ENCODE assay signal across 10 mouse cellular contexts in genomic region chr3:52906823-52907564, GRCm38 (mm10).
A peak's percentile ranks its signal among the peaks of the same experiment; 100 is the strongest.
DNase-seq lines count a peak whose midpoint lies in the region; ATAC-seq and TF ChIP-seq lines count a peak whose summit lies in the region.
"Had no signal": no experiment of that assay in that cellular context is flagged by ENCODE, and none has a peak within 500 bp of the region (broad histone marks: within the 10 kb centered on the region; RNA-seq: fewer than 3 reads in every experiment).

No protein-coding gene starts in this region.

- no peaks in the 10 kb centered on the region for H3K36me3 ChIP-seq in hindbrain, postnatal 0 days (ENCODE audit: insufficient read depth, low read length)
- H3K36me3 ChIP-seq in hindbrain, embryonic 13.5 days: no peaks in the 10 kb centered on the region

- H3K4me2 ChIP-seq in hindbrain, postnatal 0 days (ENCODE audit: low read depth, low read length): no peak overlapping the region
- H3K4me2 ChIP-seq in hindbrain, embryonic 13.5 days: no peak overlapping the region
- H3K4me2 ChIP-seq: forebrain, embryonic 13.5 days had no signal

- H3K9ac ChIP-seq in hindbrain, postnatal 0 days (replicated peaks; ENCODE audit: low read length): no peak overlapping the region
- no peak overlapping the region for H3K9ac ChIP-seq in hindbrain, embryonic 13.5 days
- H3K9ac ChIP-seq: forebrain, embryonic 13.5 days had no signal

- peak; percentile 27 to 30 for DNase-seq in cerebellum, adult 18-20 months
- no peak for DNase-seq in cerebellum, adult 9-11 months
- DNase-seq in hindbrain, postnatal 0 days (ENCODE audit: low spot score): no peak
- peak; percentile 49 to 58 for DNase-seq in B cell, adult 2 months
- no peak for DNase-seq in adrenal gland, adult 2 months
- no peak for DNase-seq in adrenal gland, postnatal 10 days
- DNase-seq: kidney, postnatal 10 days had no signal

- no peak overlapping the region for H3K4me3 ChIP-seq in hindbrain, postnatal 0 days (ENCODE audit: low read length)
- no peak overlapping the region for H3K4me3 ChIP-seq in hindbrain, embryonic 13.5 days
- H3K4me3 ChIP-seq: forebrain, embryonic 13.5 days had no signal

- no peak for ATAC-seq in hindbrain, postnatal 0 days
- ATAC-seq in hindbrain, embryonic 13.5 days (ENCODE audit: low FRiP score): no peak
- ATAC-seq in common myeloid progenitor, adult 5-6 weeks (replicated peaks; ENCODE audit: low read depth, poor library complexity, severe bottlenecking): peak; percentile 54; the same call in 1 of the 2 replicates
- ATAC-seq: forebrain, embryonic 13.5 days had no signal

- H3K4me1 ChIP-seq in hindbrain, postnatal 0 days (ENCODE audit: insufficient read depth, low read length): no peaks in the 10 kb centered on the region
- no peaks in the 10 kb centered on the region for H3K4me1 ChIP-seq in hindbrain, embryonic 13.5 days (replicated peaks)
- H3K4me1 ChIP-seq: forebrain, embryonic 13.5 days had no signal

- TF ChIP-seq CTCF in hindbrain, postnatal 0 days (IDR thresholded peaks at IDR 0.05; ENCODE audit: low read depth): peak; percentile 35

- no peak overlapping the region for H3K27ac ChIP-seq in hindbrain, postnatal 0 days
- no peak overlapping the region for H3K27ac ChIP-seq in hindbrain, embryonic 13.5 days
- H3K27ac ChIP-seq: forebrain, embryonic 13.5 days had no signal

- H3K9me3 ChIP-seq in hindbrain, postnatal 0 days (ENCODE audit: low read length): no peaks in the 10 kb centered on the region
- H3K9me3 ChIP-seq in hindbrain, embryonic 13.5 days: 0 out of 2 replicates have a peak, but pooled peaks cover 5% of the 10 kb centered on the region
- H3K9me3 ChIP-seq: forebrain, embryonic 13.5 days had no signal

- H3K27me3 ChIP-seq in hindbrain, postnatal 0 days (ENCODE audit: insufficient read depth, low read length): no peaks in the 10 kb centered on the region
- H3K27me3 ChIP-seq in hindbrain, embryonic 13.5 days: no peaks in the 10 kb centered on the region
- H3K27me3 ChIP-seq: forebrain, embryonic 13.5 days had no signal

- 96% methylated on average over 3 of the region's 3 CpGs for WGBS in hindbrain, postnatal 0 days
- 98% methylated on average over 3 of the region's 3 CpGs for WGBS in hindbrain, embryonic 13.5 days

Comparison
In these comparisons a context has a peak if more than half of its experiments do, and no peak if none do; other contexts are left out.
1. DNase-seq: peak in cerebellum, adult 18-20 months (2 of 2) and B cell, adult 2 months (2 of 2); none in cerebellum, adult 9-11 months (single experiment), hindbrain, postnatal 0 days (single experiment), adrenal gland, adult 2 months (single experiment) and adrenal gland, postnatal 10 days (single experiment).